Mouse (Mus musculus) liver, adult 2 months (tissue): Measurements from ENCODE around the gene Nelfcd. TPM values are rescaled to one million over a fixed set of nuclear protein-coding genes. Genes with fewer than 3 reads are reported as not detected.

Source experiments
- DNase-seq: peaks from one replicate; pipeline ENCODE4 v3.0.0-alpha.2; 2011; ENCODE audit warnings: low read depth, low spot score; ENCODE audit errors: extremely low read depth
- H3K27ac ChIP-seq: fragments of 200-500 bp; replicated peaks from 2 replicates; pipeline ENCODE4 v1.5.1; 2012; ENCODE audit warnings: low read depth, mild to moderate bottlenecking, control low read depth, inconsistent platforms, low read length; ENCODE audit not compliant: insufficient read depth
- H3K27me3 ChIP-seq: fragments of 200-500 bp; 2 replicates; pipeline ENCODE4 v1.6.1; 2012; ENCODE audit warnings: mild to moderate bottlenecking, moderate library complexity, low read length, inconsistent platforms; ENCODE audit not compliant: control insufficient read depth, insufficient read depth
- H3K36me3 ChIP-seq: fragments of 200-500 bp; 2 replicates; pipeline ENCODE4 v1.6.1; 2012; ENCODE audit warnings: low read length, inconsistent platforms; ENCODE audit not compliant: control insufficient read depth, insufficient read depth
- H3K4me1 ChIP-seq: fragments of 200-500 bp; 2 replicates; pipeline ENCODE4 v1.6.1; 2011; ENCODE audit warnings: low read length; ENCODE audit not compliant: control insufficient read depth, insufficient read depth
- H3K4me3 ChIP-seq: fragments of 200-500 bp; 2 replicates; pipeline ENCODE4 v1.5.1; 2011; ENCODE audit warnings: low read depth, mild to moderate bottlenecking, control low read depth, low read length, moderate library complexity; ENCODE audit not compliant: insufficient read depth
- H3K79me2 ChIP-seq: fragments of 200-500 bp; 2 replicates; pipeline ENCODE4 v1.6.1; 2012; ENCODE audit warnings: inconsistent platforms, mild to moderate bottlenecking, low read length, moderate library complexity; ENCODE audit not compliant: control insufficient read depth, insufficient read depth
- H3K9ac ChIP-seq: fragments of 200-500 bp; 2 replicates; pipeline ENCODE4 v1.6.1; 2012; ENCODE audit warnings: low read depth, mild to moderate bottlenecking, control low read depth, inconsistent platforms, low read length
- CTCF ChIP-seq: fragments of 200-500 bp; IDR thresholded peaks from 2 replicates; pipeline ENCODE4 v1.5.1; 2011; ENCODE audit warnings: low read depth, low read length, control low read depth
- POLR2A ChIP-seq: fragments of 200-500 bp; IDR thresholded peaks from 2 replicates; pipeline ENCODE4 v1.6.1; 2011; ENCODE audit warnings: low read length, control low read depth; ENCODE audit not compliant: insufficient read depth; ENCODE audit errors: extremely low read depth
- WGBS: fragments of 180-500 bp; shearing (Covaris S2); methylation state at CpG from one replicate; pipeline ENCODE4 v1.1.7; 2018; 5-methylcytosine and 5-hydroxymethylcytosine counted together
- polyA plus RNA-seq: library from polyadenylated mRNA; depleted of rRNA; stranded (reverse); fragments of >200 nt; gene quantifications from 2 replicates; pipeline ENCODE4 v1.2.3, GENCODE M21; 2012
- total RNA-seq: library from RNA; depleted of rRNA; stranded (reverse); fragments of >200 nt; gene quantifications from 2 replicates; pipeline ENCODE4 v1.2.3, GENCODE M21; 2014

Nelfcd gene
- total and polyA plus RNA-seq, 2 experiments: 17.3 to 40.6 TPM

GRCm38 (mm10) chr2:174415001-174415730 is 438 bp upstream of the Nelfcd start:
- no peak overlapping the region for H3K9ac ChIP-seq
- H3K36me3 ChIP-seq: no peaks in the 10 kb centered on the region
- H3K27ac ChIP-seq: no peak overlapping the region
- H3K27me3 ChIP-seq: no peaks in the 10 kb centered on the region
- H3K79me2 ChIP-seq: peaks cover 17% of the 10 kb centered on the region; the same call in 1 of the 2 replicates
- H3K4me1 ChIP-seq: peaks cover 4% of the 10 kb centered on the region; the same call in 1 of the 2 replicates
- DNase-seq: no peak
- peak overlapping the region; percentile 10; the same call in 1 of the 2 replicates for H3K4me3 ChIP-seq
- 57% methylated on average over 18 of the region's 18 CpGs for WGBS
- TF ChIP-seq CTCF: no peak

- no peak for DNase-seq
- H3K27ac ChIP-seq: no peak overlapping the region
- peaks cover 2% of the 10 kb centered on the region; the same call in 1 of the 2 replicates for H3K36me3 ChIP-seq
- H3K4me3 ChIP-seq: no peak overlapping the region
- 95% methylated on average over 6 of the region's 6 CpGs for WGBS
- H3K27me3 ChIP-seq: no peaks in the 10 kb centered on the region
- H3K4me1 ChIP-seq: peaks cover 4% of the 10 kb centered on the region; the same call in 1 of the 2 replicates
- no peak for TF ChIP-seq POLR2A
- no peak for TF ChIP-seq CTCF
- H3K79me2 ChIP-seq: peaks cover 13% of the 10 kb centered on the region; the same call in 1 of the 2 replicates
- no peak overlapping the region for H3K9ac ChIP-seq
These were observed 5.5 kb downstream of the Nelfcd start for GRCm38 (mm10) chr2:174421107-174421506.

GRCm38 (mm10) chr2:174424301-174425085 is 8.9 kb downstream of the Nelfcd start:
- no peaks in the 10 kb centered on the region for H3K4me1 ChIP-seq
- H3K36me3 ChIP-seq: peaks cover 18% of the 10 kb centered on the region
- H3K4me3 ChIP-seq: no peak overlapping the region
- H3K79me2 ChIP-seq: no peaks in the 10 kb centered on the region
- no peak for TF ChIP-seq CTCF
- TF ChIP-seq POLR2A: no peak
- no peak overlapping the region for H3K9ac ChIP-seq
- WGBS: 93% methylated on average over 11 of the region's 11 CpGs
- no peaks in the 10 kb centered on the region for H3K27me3 ChIP-seq
- H3K27ac ChIP-seq: no peak overlapping the region
- no peak for DNase-seq

GRCm38 (mm10) chr2:174426856-174427255 is 11.3 kb downstream of the Nelfcd start:
- Histone ChIP-seq H3K9ac (no peak overlapping the region), H3K4me1 (no peaks in the 10 kb centered on the region), H3K27me3 (no peaks in the 10 kb centered on the region), H3K36me3 (peaks cover 27% of the 10 kb centered on the region), H3K4me3 (no peak overlapping the region), H3K79me2 (no peaks in the 10 kb centered on the region), H3K27ac (no peak overlapping the region)
- WGBS: 92% methylated on average over 12 of the region's 12 CpGs
- TF ChIP-seq CTCF (no peak), POLR2A (no peak)
- no peak for DNase-seq

- H3K9ac ChIP-seq: no peak overlapping the region
- no peak overlapping the region for H3K27ac ChIP-seq
- no peaks in the 10 kb centered on the region for H3K79me2 ChIP-seq
- no peaks in the 10 kb centered on the region for H3K4me1 ChIP-seq
- H3K27me3 ChIP-seq: no peaks in the 10 kb centered on the region
- no peak overlapping the region for H3K4me3 ChIP-seq
- H3K36me3 ChIP-seq: peaks cover 27% of the 10 kb centered on the region
- no peak for DNase-seq
- WGBS: 86% methylated on average over 18 of the region's 18 CpGs
- TF ChIP-seq CTCF (no peak), POLR2A (no peak)
These were observed 12.7 kb downstream of the Nelfcd start for GRCm38 (mm10) chr2:174428076-174428835.
